Mouse (Mus musculus): Measurements from ENCODE around the gene Tinf2.

The Tinf2 gene

GRCm38 (mm10) chr14:55634874-55635522 is 46.6 kb downstream of the Tinf2 start:
- no peak for DNase-seq (ENCODE audit: low spot score)

GRCm38 (mm10) chr14:55629312-55629711 is 52.3 kb downstream of the Tinf2 start:
- peak; percentile 56 for DNase-seq (ENCODE audit: low spot score)

GRCm38 (mm10) chr14:55628077-55628827 is 53.4 kb downstream of the Tinf2 start:
- no peak for DNase-seq (ENCODE audit: low spot score)

Measured in spleen, adult 12 weeks (tissue).